Mouse (Mus musculus) adrenal gland (tissue): ENCODE measurements around the gene Dnase1l2.
"Not testable (repeated sequence)": the region's sequence is repeated elsewhere in the genome, so short reads cannot be mapped to it uniquely, and the experiment has no call there.

ENCODE experiments used
- intact Hi-C: fragments of 180-260 bp; cut with DNase I; formaldehyde crosslinking; loops from one replicate; pipeline ENCODE4 v1.15.1; 2025

The Dnase1l2 gene

DNA sequence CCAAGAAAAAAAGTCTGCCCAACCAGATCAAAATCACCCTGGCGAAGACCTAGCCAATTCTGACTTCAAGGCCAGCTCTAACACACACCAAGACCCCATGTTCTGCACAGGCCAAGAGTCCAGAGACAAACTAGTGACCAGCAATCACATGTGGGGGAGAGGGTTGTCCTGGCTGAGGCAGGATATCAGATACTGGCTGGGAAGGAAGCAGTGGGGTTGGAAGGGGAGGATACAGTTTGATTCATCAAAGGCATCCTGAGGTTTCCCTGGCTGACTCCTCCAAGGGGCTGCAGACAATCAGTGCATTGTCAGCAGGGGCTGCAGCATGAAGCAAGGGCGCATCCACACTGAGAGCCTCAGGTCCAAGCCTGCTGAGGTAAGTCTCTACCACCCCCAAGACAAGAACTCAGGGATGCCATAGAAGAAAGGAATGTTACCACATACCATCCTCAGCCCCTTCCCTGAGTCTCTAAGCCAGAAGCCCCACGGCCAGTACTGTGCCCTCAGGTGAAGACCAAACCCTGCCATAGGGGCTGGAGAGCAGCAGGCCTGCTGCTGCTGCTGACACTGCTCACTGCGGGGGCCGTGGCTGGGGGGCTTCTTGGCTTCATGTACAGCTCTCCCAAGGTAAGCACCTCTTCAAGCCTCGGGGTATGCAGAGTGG is 30.8 kb upstream of the Dnase1l2 start, which contains the start of gene Bricd5:
Gene Bricd5, plus strand, starts transcription at position 273 of the 664 bp plus-strand sequence.
- intact Hi-C loops, result no loop called here

DNA sequence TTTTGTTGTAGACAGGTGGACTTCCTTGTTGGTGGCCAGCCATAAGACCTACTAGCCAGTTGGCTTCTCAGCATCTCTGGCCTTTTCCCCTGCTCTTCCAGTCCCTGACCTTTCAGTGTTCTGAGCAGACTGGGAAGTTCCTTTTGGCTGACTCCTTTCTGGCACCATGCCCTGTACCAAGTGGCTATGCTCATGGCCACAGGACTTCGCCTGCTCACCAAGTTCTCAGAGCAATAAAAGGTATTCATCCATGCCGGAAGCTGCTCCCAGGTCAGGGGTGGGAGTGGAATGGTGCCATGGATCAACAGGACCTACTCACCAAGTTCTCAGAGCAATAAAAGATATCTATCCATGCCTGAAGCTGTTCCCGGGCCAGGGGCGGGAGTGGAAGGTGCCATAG is 29.6 kb upstream of the Dnase1l2 start:
- intact Hi-C loops, result no loop called here

DNA sequence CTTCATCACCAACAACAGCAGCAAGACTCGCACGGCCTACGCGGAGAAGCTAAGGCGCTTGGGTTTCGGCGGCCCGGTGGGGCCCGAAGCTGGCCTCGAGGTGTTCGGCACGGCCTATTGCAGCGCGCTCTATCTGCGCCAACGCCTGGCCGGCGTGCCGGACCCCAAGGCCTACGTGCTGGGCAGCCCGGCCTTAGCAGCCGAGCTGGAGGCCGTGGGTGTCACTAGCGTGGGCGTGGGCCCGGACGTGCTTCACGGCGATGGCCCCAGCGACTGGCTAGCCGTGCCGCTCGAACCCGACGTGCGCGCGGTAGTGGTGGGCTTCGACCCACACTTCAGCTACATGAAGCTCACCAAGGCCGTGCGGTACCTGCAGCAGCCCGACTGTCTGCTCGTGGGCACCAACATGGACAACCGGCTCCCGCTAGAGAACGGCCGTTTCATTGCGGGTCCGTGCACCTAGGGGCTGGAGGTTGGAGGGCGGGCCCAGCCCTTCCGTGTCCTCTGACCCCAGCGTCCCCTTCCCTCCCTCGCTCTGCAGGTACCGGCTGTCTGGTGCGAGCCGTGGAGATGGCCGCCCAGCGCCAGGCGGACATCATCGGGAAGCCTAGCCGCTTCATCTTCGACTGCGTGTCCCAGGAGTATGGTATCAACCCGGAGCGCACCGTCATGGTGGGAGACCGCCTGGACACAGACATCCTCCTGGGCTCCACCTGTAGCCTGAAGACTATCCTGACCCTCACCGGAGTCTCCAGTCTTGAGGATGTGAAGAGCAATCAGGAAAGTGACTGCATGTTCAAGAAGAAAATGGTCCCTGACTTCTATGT is 28.0 kb upstream of the Dnase1l2 start:
- intact Hi-C loops, result no loop called here

DNA sequence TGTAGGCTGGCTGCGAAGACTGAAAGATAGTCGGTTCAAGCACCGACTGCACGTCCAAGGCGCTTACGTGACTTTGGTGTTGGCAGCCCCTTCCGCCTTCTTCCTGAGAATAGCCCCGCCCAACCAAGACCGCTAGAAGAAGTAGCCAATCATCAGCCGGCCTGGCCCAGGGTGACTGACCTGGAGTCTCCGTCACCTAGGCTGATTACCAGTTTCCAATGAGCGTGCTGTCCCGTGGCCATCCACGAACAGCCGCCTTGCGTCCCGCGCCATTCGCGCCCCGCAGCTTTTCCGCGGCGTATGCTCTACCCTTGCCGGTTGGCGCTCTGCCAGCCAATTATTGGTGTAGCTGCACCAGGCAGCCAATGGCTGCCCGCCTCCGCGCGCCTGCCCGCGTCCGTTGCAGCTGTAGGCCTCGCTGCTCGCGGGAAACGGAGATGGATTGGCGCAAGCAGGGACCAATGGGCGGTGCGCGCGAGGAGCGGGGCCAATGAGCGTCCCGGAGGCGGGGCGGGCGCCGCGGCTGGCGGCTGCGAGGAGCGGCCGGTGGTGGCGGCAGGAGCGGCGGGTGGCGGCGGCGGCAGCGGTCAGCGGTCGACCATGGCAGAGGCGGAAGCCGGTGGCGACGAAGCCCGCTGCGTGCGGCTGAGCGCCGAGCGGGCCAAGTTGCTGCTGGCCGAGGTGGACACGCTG is 27.2 kb upstream of the Dnase1l2 start, which contains the start of the genes E4f1 and Pgp:
Gene E4f1, minus strand, starts transcription at position 404 of the 693 bp plus-strand sequence.
Gene Pgp, plus strand, starts transcription at position 483 of the 693 bp plus-strand sequence.
- intact Hi-C loops, result no loop called here

- intact Hi-C loops, result no loop called here
Measured at GRCm38 (mm10) chr17:24469336-24469909, 26.5 kb upstream of the Dnase1l2 start.

DNA sequence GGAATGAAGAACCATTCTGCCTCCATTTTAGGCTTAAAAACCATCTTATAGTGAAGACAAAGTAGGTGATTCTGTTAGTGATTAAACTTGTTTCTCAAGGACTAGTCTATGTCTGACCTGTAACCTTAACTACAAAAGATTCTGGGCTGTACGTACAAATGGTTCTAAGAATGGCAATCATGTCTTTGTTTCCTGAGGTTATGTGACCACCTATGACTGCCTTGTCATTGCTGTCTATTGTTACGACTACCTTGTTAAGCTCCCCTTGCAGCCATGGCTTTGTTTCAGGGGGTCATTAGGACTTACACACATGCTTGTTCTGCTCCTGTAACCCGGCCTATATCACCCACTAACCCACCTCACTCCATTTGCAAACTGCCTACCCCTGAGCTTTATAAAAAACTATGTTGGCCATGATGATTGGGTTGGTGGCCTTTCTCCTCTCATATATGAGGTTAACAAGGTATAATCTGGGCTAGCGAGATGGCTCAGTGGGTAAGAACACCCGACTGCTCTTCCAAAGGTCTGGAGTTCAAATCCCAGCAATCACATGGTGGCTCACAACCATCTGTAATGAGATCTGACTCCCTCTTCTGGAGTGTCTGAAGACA is 25.8 kb upstream of the Dnase1l2 start:
- intact Hi-C loops, result no loop called here

GRCm38 (mm10) chr17:24463374-24464133 is 20.6 kb upstream of the Dnase1l2 start:
- intact Hi-C loops, result no loop called here

GRCm38 (mm10) chr17:24462932-24463331 is 20.0 kb upstream of the Dnase1l2 start:
- intact Hi-C loops, result no loop called here

GRCm38 (mm10) chr17:24461580-24461979 is 18.7 kb upstream of the Dnase1l2 start:
- intact Hi-C loops, result no loop called here

- intact Hi-C loops, result not testable (repeated sequence)
Measured at GRCm38 (mm10) chr17:24455523-24456206, 12.8 kb upstream of the Dnase1l2 start.

- intact Hi-C loops, result no loop called here
Measured at GRCm38 (mm10) chr17:24454756-24455522, 12.0 kb upstream of the Dnase1l2 start.

DNA sequence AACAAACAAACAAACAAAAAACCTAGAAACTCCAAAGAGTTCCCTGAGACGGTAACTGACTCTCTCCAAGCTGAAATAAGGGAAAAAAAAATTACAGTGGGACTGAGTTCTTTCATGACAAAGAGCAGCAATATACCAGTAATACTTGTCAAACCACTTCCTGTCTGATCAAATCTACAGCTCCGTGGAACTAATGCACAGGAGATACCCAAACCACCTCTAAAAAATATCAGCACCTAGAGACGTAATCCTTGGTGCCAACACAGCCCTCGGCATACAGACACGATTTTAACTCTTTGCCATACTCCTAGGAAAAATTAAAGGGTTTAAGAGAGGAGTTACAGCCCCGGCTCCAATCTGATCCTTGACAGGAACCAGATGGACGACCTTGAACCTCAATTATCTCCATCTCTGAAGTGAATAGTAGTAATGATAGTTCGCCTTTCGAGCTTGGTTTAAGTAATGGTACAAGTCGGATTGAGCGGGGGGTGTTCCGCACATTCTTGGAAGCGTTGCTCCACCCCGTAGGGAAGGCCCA is 11.4 kb upstream of the Dnase1l2 start:
- intact Hi-C loops, result no loop called here

GRCm38 (mm10) chr17:24453372-24453771 is 10.5 kb upstream of the Dnase1l2 start:
- intact Hi-C loops, result no loop called here

GRCm38 (mm10) chr17:24451220-24451619 is 8.3 kb upstream of the Dnase1l2 start:
- intact Hi-C loops, result no loop called here

GRCm38 (mm10) chr17:24449507-24449906 is 6.6 kb upstream of the Dnase1l2 start:
- intact Hi-C loops, result no loop called here

DNA sequence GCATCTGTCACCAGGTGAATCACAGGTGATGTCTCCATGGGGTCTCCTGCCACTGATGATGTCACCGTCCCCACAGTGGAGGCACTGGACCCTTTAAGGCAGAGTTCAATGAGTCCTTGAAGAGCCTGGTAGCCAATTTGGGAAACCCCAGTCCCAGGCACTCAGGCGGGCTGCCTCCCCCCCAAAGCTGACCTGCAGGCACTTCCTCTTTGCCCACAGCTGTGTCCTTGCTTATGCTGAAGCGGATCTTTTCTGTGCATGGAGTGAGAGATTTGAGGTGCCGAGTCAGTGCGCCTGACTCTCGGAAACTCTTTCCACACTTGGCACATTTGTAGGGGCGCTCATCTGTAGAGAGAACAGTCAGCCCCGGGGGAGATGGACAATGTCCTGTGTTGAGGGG is 3.7 kb upstream of the Dnase1l2 start:
- intact Hi-C loops, result no loop called here

GRCm38 (mm10) chr17:24443409-24443808 is 504 bp upstream of the Dnase1l2 start:
- intact Hi-C loops, result no loop called here

DNA sequence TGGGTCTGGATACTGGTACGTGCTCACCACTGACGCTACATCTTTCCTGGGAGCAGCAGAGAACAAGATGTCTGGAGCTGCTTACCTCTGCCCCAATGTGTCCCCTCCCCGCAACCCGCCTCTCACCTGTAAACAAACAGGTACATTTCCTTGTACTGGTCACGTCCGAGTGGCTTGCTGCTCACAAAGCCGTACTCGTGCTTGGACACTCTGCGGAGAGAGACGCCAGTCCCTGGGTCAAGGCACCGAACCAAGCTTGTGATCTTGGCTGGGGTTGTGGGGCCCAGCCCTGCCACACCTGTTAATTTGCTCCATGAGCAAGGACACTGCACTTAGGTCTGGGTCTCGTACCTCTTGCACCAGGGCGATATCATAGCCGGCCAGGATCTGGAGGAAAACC is 798 bp downstream of the Dnase1l2 start:
- intact Hi-C loops, result no loop called here

DNA sequence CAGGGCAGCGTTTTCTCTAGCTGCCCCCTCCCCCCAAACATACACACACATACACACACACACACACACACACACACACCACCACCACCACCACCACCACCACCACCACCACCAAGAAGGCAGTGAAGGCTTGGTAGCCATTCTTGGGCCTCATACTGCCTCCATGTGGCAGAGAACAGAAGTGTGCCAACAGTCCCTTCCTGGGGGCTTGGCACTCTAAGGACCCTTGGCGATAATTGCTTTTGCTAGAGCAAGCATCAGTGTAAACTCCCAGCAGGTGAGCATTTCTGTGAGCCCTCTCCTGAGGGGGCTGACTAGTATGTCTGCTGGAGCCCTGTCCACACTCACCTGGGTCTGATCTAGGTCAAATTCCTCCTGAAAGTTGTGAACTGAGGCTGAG is 1.8 kb downstream of the Dnase1l2 start:
- intact Hi-C loops, result no loop called here
